Mouse (Mus musculus) B cell, adult 2 months (primary cell): ENCODE results near the gene Dlx2.

ENCODE experiments used
- DNase-seq, 2 experiments: peaks; one replicate each; pipeline ENCODE4 v3.0.0; 2022

Dlx2 gene

DNA sequence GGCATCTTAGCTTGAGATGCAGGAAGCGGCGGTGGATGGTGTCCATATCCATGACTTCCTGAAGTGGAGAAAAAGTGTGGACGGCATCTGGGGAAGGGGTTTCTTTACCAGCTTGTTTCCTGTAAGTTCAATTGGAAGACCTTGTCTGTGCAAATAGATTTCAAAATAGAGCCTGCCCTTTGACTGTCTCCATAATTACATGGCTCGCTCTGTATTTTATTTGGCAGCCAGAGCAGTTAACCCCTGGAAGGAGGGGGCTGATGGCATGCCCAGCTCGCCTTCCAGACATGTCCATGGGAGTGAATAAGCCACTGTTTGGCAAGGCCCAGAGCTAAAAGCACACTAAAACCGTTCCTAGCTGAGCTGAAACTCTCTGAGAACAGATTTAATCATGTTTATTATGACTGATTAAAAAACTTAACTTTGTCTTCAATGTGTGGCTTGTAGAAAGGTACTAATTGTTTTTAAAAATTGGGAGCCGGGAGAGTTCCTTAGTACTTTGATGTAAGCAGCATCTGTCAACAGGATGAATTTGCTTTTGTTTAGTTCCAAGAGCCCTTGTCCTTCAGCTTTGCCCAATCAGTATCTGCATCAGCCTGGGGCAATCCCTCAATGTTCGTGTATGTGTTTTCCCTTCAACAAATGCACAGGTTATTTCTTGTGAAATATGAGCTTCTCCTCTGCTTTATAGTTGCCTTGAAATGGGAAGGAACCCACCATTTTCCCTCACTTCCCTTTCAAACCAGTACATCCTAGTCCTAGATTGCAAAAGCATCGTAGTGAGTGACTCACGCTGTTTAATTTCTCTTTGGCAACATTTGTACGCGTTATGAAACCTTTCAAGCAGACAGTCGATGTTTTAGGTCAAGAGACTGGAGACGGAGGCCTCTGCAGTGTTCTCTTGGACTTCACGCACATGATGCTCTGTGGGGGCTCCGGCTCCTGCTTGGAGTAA lies 47.0 kb downstream of the Dlx2 start:
- DNase-seq: no peak

- DNase-seq: no peak
Measured at GRCm38 (mm10) chr2:71497175-71497574, 49.4 kb downstream of the Dlx2 start.

DNA sequence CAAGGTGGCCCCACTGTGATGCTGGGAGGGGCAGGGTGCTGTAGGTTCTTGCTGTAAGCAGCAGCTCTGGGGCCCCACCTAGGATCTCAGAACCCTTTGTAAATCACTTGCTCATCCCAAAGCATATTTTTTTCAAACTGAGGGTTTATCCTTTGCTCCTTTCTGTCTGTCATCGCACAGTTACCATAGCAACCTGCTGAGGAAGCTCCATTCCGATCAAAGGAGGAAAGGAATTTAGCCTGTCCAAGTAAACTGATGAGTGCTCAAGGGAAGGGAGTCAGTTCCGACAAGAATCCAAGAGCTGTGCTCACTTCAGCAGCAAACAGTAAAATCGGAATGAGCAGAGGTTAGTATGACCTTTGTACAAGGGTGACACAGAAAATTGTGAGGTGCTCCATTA lies 51.6 kb downstream of the Dlx2 start:
- no peak for DNase-seq

DNA sequence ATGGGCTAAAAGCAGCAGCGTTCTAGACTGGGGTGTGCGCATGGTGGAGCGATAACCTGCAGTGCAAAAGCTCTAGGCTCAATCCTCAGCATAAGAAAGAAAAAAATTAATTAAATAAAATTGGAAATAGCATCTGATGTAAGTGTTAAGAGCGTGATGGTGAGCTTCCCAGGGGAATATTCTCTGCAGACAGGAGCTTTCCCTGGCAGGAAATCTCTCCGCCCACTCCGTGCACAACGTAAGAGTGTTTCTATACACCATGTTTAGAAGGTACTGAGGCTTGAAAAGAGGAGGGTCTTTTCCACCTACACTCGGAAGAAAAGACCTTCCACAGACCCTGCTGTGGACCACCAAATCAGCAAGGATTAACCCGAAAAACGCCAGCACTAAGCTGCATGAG lies 52.1 kb downstream of the Dlx2 start:
- DNase-seq: no peak
